Mouse (Mus musculus) MEL (cell line): ENCODE results near the gene Erv3. TPM values are rescaled to one million over a fixed set of nuclear protein-coding genes. Genes with fewer than 3 reads are reported as not detected.

Experiments used
- DNase-seq: peaks from one replicate; pipeline ENCODE4 v3.0.0; 2011; ENCODE audit warnings: low read depth, low spot score
- H3K27ac ChIP-seq: 2 replicates; pipeline ENCODE4 v1.5.1; 2012; ENCODE audit warnings: low read depth, mild to moderate bottlenecking, control low read depth, low read length, moderate library complexity; ENCODE audit not compliant: control insufficient read depth
- H3K27me3 ChIP-seq, 2 experiments: fragments of 150-350 bp in 1 of 2; sonication (generic) in 1 of 2; 2 replicates each; pipeline ENCODE4 v1.6.1; 2012; ENCODE audit warnings: low read length in 2 of 2, mild to moderate bottlenecking in 2 of 2, improper control_type of control experiment in 1 of 2, moderate library complexity in 1 of 2; ENCODE audit not compliant: insufficient read depth in 2 of 2, control insufficient read depth in 1 of 2
- H3K36me3 ChIP-seq, 2 experiments: 2 replicates each; pipeline ENCODE4 v1.6.1; 2012 to 2014; ENCODE audit warnings: low read length in 2 of 2, improper control_type of control experiment in 1 of 2, inconsistent platforms in 1 of 2, mild to moderate bottlenecking in 1 of 2; ENCODE audit not compliant: insufficient read depth in 2 of 2, control insufficient read depth in 1 of 2
- H3K4me1 ChIP-seq, 2 experiments: fragments of 150-350 bp in 1 of 2; sonication (generic) in 1 of 2; 2 replicates each; pipeline ENCODE4 v1.6.1; 2012; ENCODE audit warnings: low read length in 2 of 2, improper control_type of control experiment in 1 of 2, mild to moderate bottlenecking in 1 of 2; ENCODE audit not compliant: insufficient read depth in 2 of 2, control insufficient read depth in 1 of 2
- H3K4me3 ChIP-seq, 2 experiments: fragments of 150-350 bp in 1 of 2; sonication (generic) in 1 of 2; 2 replicates each; pipeline ENCODE4 v1.5.1; 2012; ENCODE audit warnings: low read depth in 2 of 2, low read length in 2 of 2, mild to moderate bottlenecking in 2 of 2, moderate library complexity in 2 of 2, control low read depth in 1 of 2, improper control_type of control experiment in 1 of 2; ENCODE audit not compliant: control insufficient read depth in 1 of 2, insufficient read depth in 1 of 2
- H3K79me2 ChIP-seq: 2 replicates; pipeline ENCODE4 v1.6.1; 2012; ENCODE audit warnings: mild to moderate bottlenecking, low read length, moderate library complexity; ENCODE audit not compliant: control insufficient read depth, poor library complexity, insufficient read depth
- H3K9ac ChIP-seq: 2 replicates; pipeline ENCODE4 v1.6.1; 2012; ENCODE audit warnings: low read depth, mild to moderate bottlenecking, control low read depth, low read length, moderate library complexity; ENCODE audit not compliant: control insufficient read depth, poor library complexity, severe bottlenecking
- H3K9me3 ChIP-seq: fragments of 150-350 bp; sonication (generic); replicated peaks from 2 replicates; pipeline ENCODE4 v1.6.1; 2012; ENCODE audit warnings: mild to moderate bottlenecking, low read length, improper control_type of control experiment, moderate library complexity; ENCODE audit not compliant: insufficient read depth
- BHLHE40 ChIP-seq: IDR thresholded peaks from 2 replicates; pipeline ENCODE4 v1.6.1; 2012; ENCODE audit warnings: low read depth, mild to moderate bottlenecking, inconsistent platforms, low read length, improper control_type of control experiment, borderline replicate concordance
- CHD1 ChIP-seq: IDR thresholded peaks from 2 replicates; pipeline ENCODE4 v1.6.1; 2012; ENCODE audit warnings: low read depth, mild to moderate bottlenecking, inconsistent platforms, low read length, improper control_type of control experiment
- CHD2 ChIP-seq: IDR thresholded peaks from 2 replicates; pipeline ENCODE4 v1.6.1; 2011; ENCODE audit warnings: low read length, improper control_type of control experiment
- CTCF ChIP-seq, 3 experiments: IDR thresholded peaks in 2 of 3; conservative IDR thresholded peaks in 1 of 3; 2 replicates each; pipeline ENCODE4 v1.5.1; 2011 to 2012; ENCODE audit warnings: low read length in 3 of 3, low read depth in 2 of 3, mild to moderate bottlenecking in 2 of 3, improper control_type of control experiment in 1 of 3, inconsistent platforms in 1 of 3, mixed read lengths in 1 of 3, moderate library complexity in 1 of 3; ENCODE audit not compliant: control insufficient read depth in 1 of 3, insufficient read depth in 1 of 3, poor library complexity in 1 of 3, severe bottlenecking in 1 of 3
- EP300 ChIP-seq, 2 experiments: IDR thresholded peaks; 2 replicates each; pipeline ENCODE4 v1.6.1; 2011; ENCODE audit warnings: improper control_type of control experiment in 2 of 2, low read length in 2 of 2, low read depth in 1 of 2, mild to moderate bottlenecking in 1 of 2
- GABPA ChIP-seq: IDR thresholded peaks from 2 replicates; pipeline ENCODE4 v1.6.1; 2012; ENCODE audit warnings: low read depth, mild to moderate bottlenecking, inconsistent platforms, low read length, improper control_type of control experiment, moderate library complexity
- GATA1 ChIP-seq: IDR thresholded peaks from 2 replicates; pipeline ENCODE4 v1.6.1; 2011; ENCODE audit warnings: low read depth, low read length, improper control_type of control experiment
- JUND ChIP-seq: IDR thresholded peaks from 2 replicates; pipeline ENCODE4 v1.6.1; 2011; ENCODE audit warnings: low read depth, mild to moderate bottlenecking, improper control_type of control experiment, low read length
- KAT2A ChIP-seq: conservative IDR thresholded peaks from 2 replicates; pipeline ENCODE4 v1.6.1; 2012; ENCODE audit warnings: low read depth, low read length, improper control_type of control experiment, inconsistent platforms
- MAFK ChIP-seq: IDR thresholded peaks from 2 replicates; pipeline ENCODE4 v1.6.1; 2011; ENCODE audit warnings: low read depth, mild to moderate bottlenecking, low read length, improper control_type of control experiment, borderline replicate concordance
- MEF2A ChIP-seq: IDR thresholded peaks from 2 replicates; pipeline ENCODE4 v1.6.1; 2014; ENCODE audit warnings: low read depth, mild to moderate bottlenecking, inconsistent platforms, low read length, improper control_type of control experiment; ENCODE audit not compliant: poor library complexity, insufficient replicate concordance, severe bottlenecking; ENCODE audit errors: extremely low read depth
- MXI1 ChIP-seq: IDR thresholded peaks from 2 replicates; pipeline ENCODE4 v1.6.1; 2011; ENCODE audit warnings: mild to moderate bottlenecking, low read depth, low read length, improper control_type of control experiment
- MYC ChIP-seq: IDR thresholded peaks from 2 replicates; pipeline ENCODE4 v1.6.1; 2011; ENCODE audit warnings: low read depth, mild to moderate bottlenecking, low read length, improper control_type of control experiment, moderate library complexity
- NRF1 ChIP-seq: IDR thresholded peaks from 2 replicates; pipeline ENCODE4 v1.6.1; 2014; ENCODE audit warnings: low read depth, mild to moderate bottlenecking, inconsistent platforms, low read length, improper control_type of control experiment, moderate library complexity; ENCODE audit not compliant: poor library complexity, insufficient read depth, severe bottlenecking
- POLR2A ChIP-seq, 2 experiments: IDR thresholded peaks; 2 replicates each; pipeline ENCODE4 v1.6.1; 2011 to 2012; ENCODE audit warnings: low read length in 2 of 2, mild to moderate bottlenecking in 2 of 2, control low read depth in 1 of 2, improper control_type of control experiment in 1 of 2, low read depth in 1 of 2, moderate library complexity in 1 of 2; ENCODE audit not compliant: control insufficient read depth in 1 of 2, insufficient read depth in 1 of 2, poor library complexity in 1 of 2
- POLR2AphosphoS5 ChIP-seq: IDR thresholded peaks from 2 replicates; pipeline ENCODE4 v1.6.1; 2012; ENCODE audit warnings: low read depth, borderline replicate concordance, mild to moderate bottlenecking, inconsistent platforms, low read length, moderate library complexity, mixed read lengths
- RAD21 ChIP-seq: IDR thresholded peaks from 2 replicates; pipeline ENCODE4 v1.6.1; 2011; ENCODE audit warnings: mild to moderate bottlenecking, low read depth, low read length, improper control_type of control experiment
- SIN3A ChIP-seq: IDR thresholded peaks from 2 replicates; pipeline ENCODE4 v1.6.1; 2012; ENCODE audit warnings: low read length, improper control_type of control experiment, inconsistent platforms
- TBP ChIP-seq: IDR thresholded peaks from 2 replicates; pipeline ENCODE4 v1.8.0; 2011; ENCODE audit warnings: low read depth, low read length, improper control_type of control experiment
- TCF12 ChIP-seq: IDR thresholded peaks from 2 replicates; pipeline ENCODE4 v1.6.1; 2014; ENCODE audit warnings: low read depth, mild to moderate bottlenecking, inconsistent platforms, low read length, improper control_type of control experiment, moderate library complexity
- USF1 ChIP-seq: IDR thresholded peaks from 2 replicates; pipeline ENCODE4 v1.6.1; 2014; ENCODE audit warnings: low read depth, mild to moderate bottlenecking, inconsistent platforms, low read length, improper control_type of control experiment, moderate library complexity
- USF2 ChIP-seq, 2 experiments: IDR thresholded peaks; 2 replicates each; pipeline ENCODE4 v1.6.1; 2011 to 2012; ENCODE audit warnings: improper control_type of control experiment in 2 of 2, low read length in 2 of 2, borderline replicate concordance in 1 of 2, inconsistent platforms in 1 of 2, low read depth in 1 of 2, mild to moderate bottlenecking in 1 of 2; ENCODE audit not compliant: insufficient read depth in 1 of 2
- ZKSCAN1 ChIP-seq: IDR thresholded peaks from 2 replicates; pipeline ENCODE4 v1.6.1; 2012; ENCODE audit warnings: low read depth, mild to moderate bottlenecking, inconsistent platforms, low read length, improper control_type of control experiment, moderate library complexity
- ZMIZ1 ChIP-seq: IDR thresholded peaks from 2 replicates; pipeline ENCODE4 v1.6.1; 2012; ENCODE audit warnings: low read depth, mild to moderate bottlenecking, inconsistent platforms, low read length, improper control_type of control experiment, moderate library complexity
- polyA plus RNA-seq, 2 experiments: library from polyadenylated mRNA; stranded (reverse) in 1 of 2; unstranded in 1 of 2; fragments of >175 nt in 1 of 2; fragments of >200 nt in 1 of 2; gene quantifications; 2 replicates each; pipeline versions ENCODE4 v1.2.1 to v1.2.4; 2012; ENCODE audit warnings: low replicate concordance in 2 of 2, low read depth in 1 of 2; ENCODE audit not compliant: insufficient read length in 2 of 2, insufficient read depth in 1 of 2, missing spikeins in 1 of 2
- total RNA-seq: library from RNA; depleted of rRNA; stranded (reverse); fragments of 300-350 nt; gene quantifications from 2 replicates; pipeline ENCODE4 v1.2.3, GENCODE M21; 2012

The Erv3 gene
- total and polyA plus RNA-seq, 3 experiments = 0.36 to 0.62 TPM; not detected in 1

DNA sequence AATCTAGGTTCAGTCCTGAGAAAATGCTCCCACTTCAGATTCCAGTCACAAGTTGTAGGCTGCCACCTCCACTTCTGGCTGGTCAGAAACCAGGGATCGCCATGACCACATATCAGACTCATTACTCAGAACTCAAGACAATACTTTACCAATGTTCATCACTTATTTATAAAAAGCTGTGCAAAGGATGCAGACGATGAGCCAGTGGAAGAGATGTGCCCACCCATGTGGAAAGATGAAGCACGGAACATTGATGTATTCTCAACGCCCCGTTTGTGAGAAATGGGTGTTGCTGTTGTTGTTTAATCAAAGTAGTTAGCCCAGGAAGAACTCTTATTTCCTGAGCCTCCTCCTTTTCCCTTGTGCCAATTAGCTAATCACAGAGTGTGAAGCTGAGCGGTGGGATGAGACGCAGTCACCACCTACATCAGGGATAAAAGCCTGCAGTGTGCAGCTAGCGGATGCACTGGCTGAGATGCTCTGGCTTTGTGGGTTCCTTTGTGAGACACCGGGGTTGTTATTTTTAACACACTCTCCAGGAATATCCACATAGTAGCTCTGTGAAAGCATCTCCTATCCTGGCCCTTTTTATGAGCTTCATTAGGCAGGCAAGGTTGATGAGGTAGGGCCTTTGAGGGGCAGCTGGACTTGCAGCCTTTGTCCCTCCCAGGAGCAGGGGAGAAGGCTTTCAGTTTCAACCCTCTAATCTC, 18.8 kb downstream of the Erv3 start:
- Histone ChIP-seq H3K27ac (no peak overlapping the region), H3K27me3 (peaks cover 0 to 1% of the 10 kb centered on the region in 2 experiments; a peak in 3 of 4 replicates), H3K9me3 (no peaks in the 10 kb centered on the region), H3K9ac (no peak overlapping the region), H3K79me2 (no peaks in the 10 kb centered on the region), H3K4me3 (no peak overlapping the region)
- no peak for DNase-seq
- TF ChIP-seq ZMIZ1 = no peak
- no peak for TF ChIP-seq MXI1
- TF ChIP-seq CHD2 = no peak
- no peak for TF ChIP-seq ZKSCAN1
- no peak for TF ChIP-seq POLR2A (IDR thresholded peaks at IDR 0.05; ENCODE audit: control insufficient read depth in 1 of 2, insufficient read depth in 1 of 2, low read depth in 1 of 2, low read length in 2 of 2, poor library complexity in 1 of 2)
- no peak for TF ChIP-seq EP300 (IDR thresholded peaks at IDR 0.05; ENCODE audit: low read depth in 1 of 2, low read length in 2 of 2)
- no peak for TF ChIP-seq POLR2AphosphoS5
- no peak for TF ChIP-seq CHD1
- no peak for TF ChIP-seq MAFK
- no peak for TF ChIP-seq USF2 (IDR thresholded peaks at IDR 0.05; ENCODE audit: borderline replicate concordance in 1 of 2, insufficient read depth in 1 of 2, low read depth in 1 of 2, low read length in 2 of 2)
- TF ChIP-seq TCF12 = no peak
- TF ChIP-seq, all 39 proteins: peak for 0
- H3K4me1 ChIP-seq = no peaks in the 10 kb centered on the region
- no peaks in the 10 kb centered on the region for H3K36me3 ChIP-seq

GRCm38 (mm10) chr2:131834296-131834695, 25.3 kb downstream of the Erv3 start:
- no peaks in the 10 kb centered on the region for H3K9me3 ChIP-seq
- no peak for DNase-seq
- TF ChIP-seq ZMIZ1 (no peak), JUND (no peak), BHLHE40 (no peak), GABPA (no peak), CTCF (IDR thresholded peaks at IDR 0.05 in 2 of 3, conservative IDR thresholded peaks at IDR 0.05 in 1 of 3; ENCODE audit: control insufficient read depth in 1 of 3, insufficient read depth in 1 of 3, low read depth in 2 of 3, low read length in 3 of 3, poor library complexity in 1 of 3, severe bottlenecking in 1 of 3) (no peak), NRF1 (no peak), KAT2A (no peak), MEF2A (no peak), RAD21 (no peak), GATA1 (no peak), POLR2AphosphoS5 (no peak), TBP (no peak), SIN3A (no peak), MXI1 (no peak), USF1 (no peak), MAFK (no peak), MYC (no peak), TCF12 (no peak)

More at GRCm38 (mm10) chr2:131834296-131834695, 25.3 kb downstream of the Erv3 start:
- H3K79me2 ChIP-seq = no peaks in the 10 kb centered on the region
- H3K9ac ChIP-seq = no peak overlapping the region
- no peak overlapping the region for H3K27ac ChIP-seq
- no peak overlapping the region for H3K4me3 ChIP-seq
- peaks cover 4% of the 10 kb centered on the region in 2 experiments for H3K27me3 ChIP-seq
- H3K4me1 ChIP-seq = no peaks in the 10 kb centered on the region
- no peaks in the 10 kb centered on the region for H3K36me3 ChIP-seq
